10 mouse cellular contexts compared by ENCODE assay signal in the genomic region with DNA sequence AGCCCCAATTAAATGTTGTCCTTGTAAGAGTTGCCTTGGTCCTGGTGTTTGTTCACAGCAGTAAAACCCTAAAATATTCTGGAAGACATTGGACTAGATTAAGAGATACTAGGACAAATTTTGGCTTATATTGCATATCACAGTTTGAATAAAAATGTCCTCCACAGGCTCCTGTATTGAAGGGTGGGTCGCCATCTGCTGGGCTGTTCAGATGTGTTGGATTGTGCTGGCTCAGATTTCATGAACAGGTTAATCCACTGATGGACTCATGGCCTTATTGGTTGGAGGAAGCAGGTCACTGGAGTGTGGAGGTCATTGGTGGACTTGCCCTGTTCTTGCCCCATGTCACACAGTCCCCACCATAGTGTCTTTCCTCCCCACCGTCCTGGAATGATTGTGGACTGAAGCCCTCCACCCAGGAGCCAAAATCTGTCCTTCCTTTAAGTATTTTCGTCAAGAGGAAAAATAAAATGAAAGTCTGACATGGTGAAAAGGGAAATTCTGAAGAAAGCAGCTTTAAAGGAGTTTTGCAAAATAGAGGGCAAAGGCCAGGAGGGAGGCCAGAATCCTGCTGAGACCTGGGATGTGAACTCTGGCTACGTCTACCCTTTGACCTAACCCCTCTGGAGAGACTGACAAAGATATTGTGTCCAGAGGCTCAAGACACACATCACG.
DNase-seq lines count a peak whose midpoint lies in the region; TF ChIP-seq lines count a peak whose summit lies in the region.
"Had no signal": no experiment of that assay in that cellular context is flagged by ENCODE, and none has a peak within 500 bp of the region (broad histone marks: within the 10 kb centered on the region; RNA-seq: fewer than 3 reads in every experiment).

No protein-coding gene starts in this region.

- 68% methylated on average over 5 of the region's 5 CpGs for WGBS in embryonic facial prominence, embryonic 10.5 days

- H3K27ac ChIP-seq in layer of hippocampus, adult 2 months, result no peak overlapping the region
- H3K27ac ChIP-seq in embryonic facial prominence, embryonic 10.5 days (replicated peaks), result no peak overlapping the region
- H3K27ac ChIP-seq: liver, embryonic 15.5 days had no signal

- 0 out of 2 replicates have a peak, but pooled peaks cover 11% of the 10 kb centered on the region for H3K9me3 ChIP-seq in embryonic facial prominence, embryonic 10.5 days
- H3K9me3 ChIP-seq: liver, embryonic 15.5 days had no signal

- DNase-seq in cerebellum, postnatal 10 days, result peak; percentile 66 to 72
- DNase-seq in cerebellum, adult 9-10 months, result no peak
- no peak for DNase-seq in layer of hippocampus, adult 2 months (ENCODE audit: low spot score in 2 of 2)
- DNase-seq in layer of hippocampus, postnatal 25 days (ENCODE audit: extremely low spot score in 1 of 2, low spot score in 1 of 2), result no peak
- DNase-seq in 3T3-L1 (ENCODE audit: low read depth, low spot score), result peak; percentile 58
- peak; percentile 60 for DNase-seq in adipocyte (ENCODE audit: low spot score)
- no peak for DNase-seq in embryonic facial prominence, embryonic 10.5 days (ENCODE audit: low spot score)
- no peak for DNase-seq in layer of hippocampus, postnatal 10 days (ENCODE audit: low spot score in 2 of 2)
- DNase-seq: layer of hippocampus, postnatal 36 days had no signal

- TF ChIP-seq CTCF in layer of hippocampus, adult 2 months (conservative IDR thresholded peaks at IDR 0.05), result peak; percentile 55

- H3K27me3 ChIP-seq in embryonic facial prominence, embryonic 10.5 days (replicated peaks; ENCODE audit: low read depth, poor library complexity, severe bottlenecking), result no peaks in the 10 kb centered on the region
- H3K27me3 ChIP-seq: liver, embryonic 15.5 days had no signal

- no peak overlapping the region for H3K4me3 ChIP-seq in layer of hippocampus, adult 2 months
- no peak overlapping the region for H3K4me3 ChIP-seq in embryonic facial prominence, embryonic 10.5 days
- H3K4me3 ChIP-seq: liver, embryonic 15.5 days had no signal

- H3K4me1 ChIP-seq in embryonic facial prominence, embryonic 10.5 days, result no peaks in the 10 kb centered on the region
- H3K4me1 ChIP-seq: liver, embryonic 15.5 days had no signal

- no peaks in the 10 kb centered on the region for H3K36me3 ChIP-seq in embryonic facial prominence, embryonic 10.5 days (replicated peaks)
- H3K36me3 ChIP-seq: liver, embryonic 15.5 days had no signal

Comparison
In these comparisons a context has a peak if more than half of its experiments do, and no peak if none do; other contexts are left out.
1. DNase-seq: peak in cerebellum, postnatal 10 days (2 of 2), 3T3-L1 (single experiment) and adipocyte (single experiment); none in cerebellum, adult 9-10 months (single experiment), layer of hippocampus, adult 2 months (0 of 2), layer of hippocampus, postnatal 25 days (0 of 2), embryonic facial prominence, embryonic 10.5 days (single experiment) and layer of hippocampus, postnatal 10 days (0 of 2).